Mouse (Mus musculus): ENCODE measurements at regions not wholly inside any gene's neighbourhood (a gene's known extent, or its start where the extent isn't known, plus 50 kb on each side); places are given as distances from the start of the nearest gene placed in this dataset.
A peak's percentile ranks its signal among the peaks of the same experiment; 100 is the strongest.
"Not testable (repeated sequence)": the region's sequence is repeated elsewhere in the genome, so short reads cannot be mapped to it uniquely, and the experiment has no call there.

- DNase-seq: no peak
Measured at GRCm38 (mm10) chr17:49281344-49281743, 146.8 kb upstream of the Mocs1 start.

GRCm38 (mm10) chr17:49282498-49282897 is 145.7 kb upstream of the Mocs1 start:
- no peak for DNase-seq

- no peak for DNase-seq
Measured at GRCm38 (mm10) chr17:49283491-49283890, 144.7 kb upstream of the Mocs1 start.

- DNase-seq: peak; percentile 5
Measured at GRCm38 (mm10) chr17:49291636-49292035, 136.5 kb upstream of the Mocs1 start.

- DNase-seq: no peak
Measured at GRCm38 (mm10) chr17:49304461-49304860, 123.7 kb upstream of the Mocs1 start.

GRCm38 (mm10) chr17:49305116-49305515 is 123.0 kb upstream of the Mocs1 start:
- no peak for DNase-seq

- peak; percentile 12 for DNase-seq
Measured at GRCm38 (mm10) chr17:49309079-49309478, 119.1 kb upstream of the Mocs1 start.

GRCm38 (mm10) chr17:49314196-49314595 is 114.0 kb upstream of the Mocs1 start:
- DNase-seq: no peak

- no peak for DNase-seq
Measured at GRCm38 (mm10) chr17:49327524-49327923, 100.6 kb upstream of the Mocs1 start.

- DNase-seq: no peak
Measured at GRCm38 (mm10) chr17:49335318-49335717, 92.8 kb upstream of the Mocs1 start.

GRCm38 (mm10) chr17:49337881-49338280 is 90.3 kb upstream of the Mocs1 start:
- no peak for DNase-seq

GRCm38 (mm10) chr17:49342636-49343035 is 85.5 kb upstream of the Mocs1 start:
- DNase-seq: no peak

- no peak for DNase-seq
Measured at GRCm38 (mm10) chr17:49346701-49347100, 81.5 kb upstream of the Mocs1 start.

- no peak for DNase-seq
Measured at GRCm38 (mm10) chr17:49349328-49349727, 78.8 kb upstream of the Mocs1 start.

GRCm38 (mm10) chr17:49359212-49359611 is 69.0 kb upstream of the Mocs1 start:
- DNase-seq: no peak

GRCm38 (mm10) chr17:49360251-49360650 is 67.9 kb upstream of the Mocs1 start:
- DNase-seq: not testable (repeated sequence)

GRCm38 (mm10) chr17:49367791-49368190 is 60.4 kb upstream of the Mocs1 start:
- DNase-seq: no peak

- DNase-seq: no peak
Measured at GRCm38 (mm10) chr17:49368476-49369269, 59.5 kb upstream of the Mocs1 start.

- no peak for DNase-seq
Measured at GRCm38 (mm10) chr17:49377626-49378025, 50.5 kb upstream of the Mocs1 start.
